Mouse (Mus musculus): ENCODE data around the gene Pex14.

- TF ChIP-seq GATA1 (IDR thresholded peaks at IDR 0.05; ENCODE audit: borderline replicate concordance, low read length) (no peak), FLI1 (IDR thresholded peaks at IDR 0.05; ENCODE audit: low read length) (no peak)
Observed at GRCm38 (mm10) chr4:149031507-149031906, 68.2 kb downstream of the Pex14 start.
